Comparison of ENCODE assay signal across 12 mouse cellular contexts in the genomic region with DNA sequence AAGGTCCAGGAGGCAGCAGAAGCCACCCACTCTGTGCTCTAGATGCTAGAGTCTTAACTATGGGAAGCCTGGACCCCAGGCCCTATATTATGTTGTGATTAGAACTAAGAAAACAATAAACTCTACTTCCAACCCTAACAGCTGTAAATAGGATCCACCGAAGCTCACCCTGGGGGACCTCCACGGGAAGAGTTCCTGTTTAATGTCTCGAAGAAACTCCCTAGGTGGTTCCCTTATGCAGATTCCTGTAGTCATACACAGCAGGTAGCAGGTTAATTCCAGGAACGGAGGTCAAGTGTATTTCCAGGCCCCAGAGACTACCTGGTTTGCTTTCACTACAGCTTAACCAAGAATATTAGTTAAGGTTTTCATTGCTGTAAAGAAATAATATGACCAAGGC.
"Had no signal": no experiment of that assay in that cellular context is flagged by ENCODE, and none has a peak within 500 bp of the region (broad histone marks: within the 10 kb centered on the region; RNA-seq: fewer than 3 reads in every experiment).

No protein-coding gene starts in this region.

- DNase-seq: retina, postnatal 1 day; right cerebral cortex, adult 18-20 months; right cerebral cortex, postnatal 14 days; right cerebral cortex, postnatal 25 days; right cerebral cortex, postnatal 4 days; spleen, adult 18-20 months; thymus, adult 18-20 months; thymus, adult 2 months; thymus, postnatal 14 days; thymus, postnatal 25 days; thymus, postnatal 36 days; thymus, postnatal 4 days had no signal
